Mouse (Mus musculus) granulocyte monocyte progenitor cell, adult 5-6 weeks (primary cell): ENCODE measurements around the gene Rabgap1l. TPM values are rescaled to one million over a fixed set of nuclear protein-coding genes. Genes with fewer than 3 reads are reported as not detected.

ENCODE experiments used
- ATAC-seq: replicated peaks from 2 replicates; pipeline ENCODE4 v1.8.0; 2016; ENCODE audit warnings: mild to moderate bottlenecking, moderate TSS enrichment, inconsistent platforms; ENCODE audit not compliant: poor library complexity, severe bottlenecking
- total RNA-seq, 2 experiments: library from RNA; stranded (forward) in 1 of 2; stranded (reverse) in 1 of 2; fragments of 200-712, 200-1000 nt in 1 of 2; fragments of >200 nt in 1 of 2; fragmentation: Nextera tagmentation in 1 of 2; gene quantifications; 2 replicates each; pipeline ENCODE4 v1.2.3; 2014 to 2017

The Rabgap1l gene
- total RNA-seq, 2 experiments from 2014 or later, result 99.1 to 104 TPM

DNA sequence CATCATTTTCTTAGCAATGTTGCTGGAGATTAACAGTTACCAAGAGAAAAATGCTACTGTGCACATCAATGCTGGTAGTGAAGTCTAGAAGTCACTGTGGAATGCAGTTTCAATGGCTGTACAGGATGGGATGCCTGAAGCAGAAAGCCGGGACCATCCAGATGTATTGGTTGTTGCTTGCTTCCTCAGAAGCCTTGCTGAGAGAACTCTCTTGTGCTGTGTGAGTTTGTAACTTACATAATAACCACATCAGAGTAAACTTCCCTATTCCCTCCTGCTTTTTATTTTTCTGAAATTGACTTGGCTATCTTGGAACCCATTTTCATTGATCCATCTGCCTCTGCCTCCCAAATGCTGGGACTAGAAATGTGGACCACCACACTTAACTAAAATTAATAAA lies 383.9 kb downstream of the Rabgap1l start:
- peak; percentile 63 for ATAC-seq

DNA sequence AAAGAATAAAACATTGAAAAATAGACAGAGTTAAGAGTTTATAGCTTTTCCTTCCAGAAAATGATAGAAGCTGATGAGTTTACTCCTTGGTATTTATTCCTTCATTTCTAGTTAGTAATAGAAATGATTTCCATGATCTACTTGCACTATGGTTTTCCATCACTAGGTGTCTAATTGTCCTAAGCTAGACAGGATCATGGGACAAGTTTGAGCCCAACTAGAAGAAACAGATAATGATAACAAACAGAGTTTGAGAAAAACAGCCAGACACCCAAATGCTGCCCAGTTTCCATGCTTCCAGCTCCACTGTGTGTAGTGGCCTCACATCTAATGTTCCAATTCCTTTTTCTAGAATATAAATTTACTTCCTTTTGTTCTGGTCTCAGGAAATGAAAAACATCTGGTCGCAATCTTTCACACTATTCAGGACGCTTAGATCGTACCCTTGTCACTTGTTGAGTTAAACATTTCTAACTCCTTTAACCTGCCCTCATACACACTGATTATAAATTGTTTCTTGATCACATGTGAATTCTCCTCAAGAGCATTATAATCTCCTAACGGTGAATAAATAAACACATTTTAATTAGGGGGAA lies 384.6 kb downstream of the Rabgap1l start:
- peak; percentile 56 for ATAC-seq

DNA sequence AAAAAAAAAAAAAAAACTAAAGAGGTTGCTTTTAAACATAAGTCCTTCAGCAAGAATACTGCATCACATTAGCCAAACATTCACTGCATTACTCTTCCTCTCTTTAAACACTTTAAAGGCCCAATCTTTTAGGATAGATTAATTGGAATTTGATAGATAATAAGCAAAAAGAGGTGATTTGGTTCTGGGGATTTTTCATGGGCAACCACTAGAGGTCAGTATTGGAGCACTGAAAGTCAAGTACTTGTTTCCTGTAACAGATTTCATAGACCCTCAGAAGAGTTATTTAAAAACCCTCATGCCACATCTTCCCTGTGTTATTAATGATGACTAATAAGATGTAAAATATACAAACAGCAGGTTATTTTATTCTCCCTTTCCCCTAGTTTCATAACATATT lies 393.6 kb downstream of the Rabgap1l start:
- ATAC-seq, result peak; percentile 71

DNA sequence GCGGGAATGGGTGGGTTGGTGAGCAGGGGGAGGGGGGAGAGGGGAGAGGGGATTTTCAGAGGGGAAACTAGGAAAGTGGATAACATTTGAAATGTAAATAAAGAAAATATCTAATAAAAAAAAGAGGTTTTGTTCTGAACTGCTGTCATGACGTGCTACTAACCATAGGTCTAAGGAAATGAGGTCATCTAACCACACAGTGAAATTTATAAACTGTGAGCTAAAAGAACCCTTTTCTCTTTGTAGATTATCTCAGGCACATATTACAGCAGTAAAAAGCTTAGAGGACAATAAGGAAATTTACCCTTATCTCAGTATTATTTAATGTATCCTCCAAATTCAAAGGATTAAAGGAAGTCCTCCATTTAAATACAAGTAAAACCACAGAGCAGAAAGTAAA lies 396.0 kb downstream of the Rabgap1l start:
- ATAC-seq, result no peak

DNA sequence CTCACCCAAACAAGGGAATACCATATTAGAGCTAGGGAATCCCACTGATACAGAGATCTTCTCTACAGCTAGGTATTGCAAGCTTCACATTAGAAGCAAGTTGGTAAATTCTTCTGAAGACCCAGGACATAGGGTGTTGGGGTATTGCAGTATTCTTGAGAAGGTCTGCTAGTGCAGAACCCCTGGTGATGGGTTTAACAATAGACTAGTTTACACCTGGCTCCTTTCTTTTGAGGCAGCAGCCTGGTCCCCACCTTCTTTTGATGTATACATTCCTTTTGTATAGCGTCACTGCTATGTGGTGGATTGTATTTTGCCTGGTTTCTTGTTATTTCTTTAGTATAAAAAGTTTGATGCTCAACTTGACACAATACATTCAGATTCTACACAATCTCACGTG lies 405.6 kb downstream of the Rabgap1l start:
- no peak for ATAC-seq

DNA sequence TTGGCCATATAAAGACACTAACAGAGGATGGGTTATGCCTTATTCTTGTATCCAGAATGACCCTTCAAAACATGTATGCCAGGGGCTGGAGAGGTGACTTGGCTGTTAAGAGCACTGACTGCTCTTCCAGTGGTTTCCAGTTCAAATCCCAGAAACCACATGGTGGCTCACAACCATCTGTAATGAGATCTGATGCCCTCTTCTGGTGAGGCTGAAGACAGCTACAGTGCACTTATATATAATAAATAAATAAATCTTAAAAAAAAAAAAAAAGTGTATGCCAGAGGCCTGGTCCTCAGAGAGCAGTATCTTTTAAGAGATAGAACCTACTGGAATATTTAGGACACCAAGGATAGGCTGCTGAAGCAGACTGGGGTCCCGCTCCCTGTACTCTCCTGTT lies 414.6 kb downstream of the Rabgap1l start:
- ATAC-seq, result no peak

DNA sequence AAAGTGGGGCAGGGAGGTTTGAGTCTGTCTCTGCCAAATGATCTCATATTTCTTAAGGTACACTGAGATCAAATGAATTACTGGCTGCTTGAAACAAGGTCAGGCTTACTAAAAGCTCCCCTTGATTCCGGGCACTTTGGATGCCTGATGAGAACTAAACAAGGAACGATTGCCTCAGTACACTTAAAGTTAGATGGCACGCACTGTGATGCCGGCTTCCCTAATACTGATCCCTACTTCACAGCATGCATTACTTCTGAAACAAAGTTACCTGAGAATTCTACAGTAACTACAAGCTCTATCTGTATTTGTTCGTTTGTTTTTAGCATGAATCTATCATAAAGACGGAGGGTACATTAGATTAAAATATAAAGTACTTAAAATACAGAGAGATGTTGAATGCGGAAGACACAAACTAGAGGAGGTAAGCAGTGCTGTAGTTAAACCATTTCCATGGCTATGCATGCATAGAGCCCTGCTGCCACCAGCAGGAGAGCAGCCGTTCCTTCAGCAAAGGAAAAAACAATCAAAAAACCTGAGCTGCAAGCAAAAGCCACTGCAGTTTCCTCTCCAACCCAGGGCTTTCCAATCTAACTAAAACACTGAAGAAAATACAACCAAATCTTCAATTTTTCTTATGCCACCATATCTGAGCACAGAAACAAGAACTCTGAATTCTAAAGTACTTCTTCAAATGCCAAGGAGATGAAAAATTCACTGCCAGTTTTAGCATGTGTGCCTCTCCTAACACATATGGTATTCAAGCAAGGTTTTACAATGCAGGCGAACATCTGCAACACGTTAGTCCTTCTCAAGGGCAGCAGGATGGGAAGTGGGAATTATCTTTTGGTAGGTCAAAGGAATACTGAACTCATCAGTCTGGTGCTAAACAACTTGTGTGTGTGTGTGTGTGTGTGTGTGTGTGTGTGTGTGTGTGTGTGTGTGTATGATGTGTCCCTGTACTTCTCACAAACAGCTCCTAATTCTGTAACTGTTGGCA lies 415.4 kb downstream of the Rabgap1l start:
- ATAC-seq, result peak; percentile 82

DNA sequence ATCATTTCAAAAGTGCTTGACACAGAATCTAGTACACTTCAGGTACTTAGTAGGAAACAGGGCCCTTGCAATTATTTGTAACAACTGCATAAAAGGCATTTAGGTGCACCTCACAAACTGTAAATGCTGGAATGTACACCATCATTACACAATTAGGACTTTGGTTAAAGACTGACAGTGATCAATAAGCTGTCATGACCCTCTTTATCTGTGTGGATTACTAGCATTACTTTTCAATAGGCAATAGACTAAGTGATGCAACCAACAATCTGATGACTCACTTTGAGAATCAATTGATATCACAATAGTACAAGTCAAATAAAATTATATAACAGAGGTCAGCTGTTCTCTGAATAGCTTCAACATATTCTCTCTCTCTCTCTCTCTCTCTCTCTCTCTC lies 418.5 kb downstream of the Rabgap1l start:
- ATAC-seq, result no peak

DNA sequence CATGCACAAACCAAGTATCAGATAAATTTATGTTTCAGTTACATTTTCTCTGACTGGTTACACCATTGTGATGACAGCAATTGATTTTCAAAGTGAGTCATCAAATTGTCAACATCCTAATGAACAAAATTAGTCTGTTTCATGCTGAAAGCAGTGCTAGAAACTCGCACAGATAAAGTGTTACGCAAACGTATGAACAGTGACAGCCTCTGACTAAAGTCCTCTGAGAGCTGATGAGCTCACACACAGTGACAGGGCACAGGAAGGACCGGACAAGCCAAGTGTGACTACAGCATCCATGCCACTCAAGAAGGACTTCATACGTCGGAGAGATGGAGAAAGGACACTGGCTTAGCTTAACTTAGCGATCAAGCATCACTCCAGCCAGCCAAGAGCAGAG lies 419.7 kb downstream of the Rabgap1l start:
- ATAC-seq, result peak; percentile 60

DNA sequence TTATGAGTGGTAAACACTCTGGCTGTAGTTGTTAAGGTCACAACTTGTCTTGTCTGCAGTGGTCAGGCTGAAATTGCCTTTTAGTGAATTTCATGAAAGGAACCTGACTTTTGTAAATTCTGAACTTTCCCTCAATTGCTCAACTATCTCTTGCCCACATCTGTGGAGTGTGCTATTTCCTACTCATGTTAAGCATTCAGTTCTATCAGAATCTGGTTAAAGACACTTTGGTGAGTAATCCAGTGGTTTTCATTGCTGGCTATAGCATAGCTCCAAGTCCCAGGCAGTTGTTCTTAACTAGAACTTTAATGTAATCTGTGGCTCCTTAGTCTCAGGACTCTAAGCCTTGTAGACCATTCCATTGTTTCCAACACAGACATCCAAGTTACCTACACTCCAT lies 421.3 kb downstream of the Rabgap1l start:
- peak; percentile 35; the same call in 1 of the 2 replicates for ATAC-seq

DNA sequence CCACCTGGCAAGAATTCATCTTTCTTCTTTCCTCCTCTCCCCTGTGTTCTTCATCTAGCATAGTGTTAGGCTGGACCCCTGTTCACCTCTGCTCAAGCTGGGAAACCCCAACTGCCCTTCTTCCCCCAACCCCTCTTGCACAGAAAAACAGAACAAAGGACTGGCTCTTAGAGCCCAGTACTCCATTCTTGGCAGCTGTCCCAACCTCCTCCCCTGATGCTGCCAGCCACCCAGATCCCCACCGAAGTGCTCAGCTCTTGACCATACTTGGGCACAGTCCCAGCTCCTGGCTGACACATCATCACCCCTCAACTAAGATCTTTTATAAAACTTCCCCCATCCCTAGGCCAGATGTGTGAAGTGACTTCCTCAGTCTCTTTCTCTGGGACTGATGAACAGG lies 422.5 kb downstream of the Rabgap1l start:
- peak; percentile 72 for ATAC-seq

DNA sequence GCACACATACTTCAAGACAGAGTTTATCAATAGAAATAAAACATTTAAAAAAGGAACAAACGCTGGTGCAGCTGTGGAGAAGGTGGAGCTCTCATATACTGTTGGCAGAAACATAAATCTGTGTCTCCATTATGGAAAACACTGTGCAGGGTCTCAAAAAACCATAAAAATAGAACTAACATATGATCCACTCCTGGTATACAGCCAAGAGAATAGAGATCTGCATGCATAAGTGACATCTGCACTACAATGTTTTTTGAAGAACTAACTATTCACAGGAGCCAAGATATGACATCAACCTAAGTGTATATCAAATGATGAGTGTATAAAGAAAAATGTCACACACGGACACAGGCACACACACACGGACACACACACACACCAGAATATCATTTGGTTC lies 426.4 kb downstream of the Rabgap1l start:
- no peak for ATAC-seq

DNA sequence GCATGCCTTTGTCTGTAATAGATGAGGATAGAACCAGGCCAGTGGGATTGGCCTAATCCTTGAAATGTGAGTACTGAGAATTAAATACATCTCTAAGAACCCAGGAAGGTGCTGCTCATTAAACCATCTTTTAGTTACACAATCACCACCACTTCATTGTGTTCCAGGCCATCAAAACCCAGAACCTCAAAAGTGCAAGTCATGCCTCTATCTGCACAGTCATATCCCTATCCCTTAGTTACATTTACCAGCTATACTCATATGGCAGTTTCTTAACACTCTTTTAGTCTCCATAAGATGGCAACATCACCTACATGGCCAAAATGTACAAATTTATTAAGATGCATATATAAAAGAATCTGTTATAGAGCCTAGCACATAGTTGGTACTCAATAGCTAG lies 435.7 kb downstream of the Rabgap1l start:
- peak; percentile 49 for ATAC-seq

DNA sequence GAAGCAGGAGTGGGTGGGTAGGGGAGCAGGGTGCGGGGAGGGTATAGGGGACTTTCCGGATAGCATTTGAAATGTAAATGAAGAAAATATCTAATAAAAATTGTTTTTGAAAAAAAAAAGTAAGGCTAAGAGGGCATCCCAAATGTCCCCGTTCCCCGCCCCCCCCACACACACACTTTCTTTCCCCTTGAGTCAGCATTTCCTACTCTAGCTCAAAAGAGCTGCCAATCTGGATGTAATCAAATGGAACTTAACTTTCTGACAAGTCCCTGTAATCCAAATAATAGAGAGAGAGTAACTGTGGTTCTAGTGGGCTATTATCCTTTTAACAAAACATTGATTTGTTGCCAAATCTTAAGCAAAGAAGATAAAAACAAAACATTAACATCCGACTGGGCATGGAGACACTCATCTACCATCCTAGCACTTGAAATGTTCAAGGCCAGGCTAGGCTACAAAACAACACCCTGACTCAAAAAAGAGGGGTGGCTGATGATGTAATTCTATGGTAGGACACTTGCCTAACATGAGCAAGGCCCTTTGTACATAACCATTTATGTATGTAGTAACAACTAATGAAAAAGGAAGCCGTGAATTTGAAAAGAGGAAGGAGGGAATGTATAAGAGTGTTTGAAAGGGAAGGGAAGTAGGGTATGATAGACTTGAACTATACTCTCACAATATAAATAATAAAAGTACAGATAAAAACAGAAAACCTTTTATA lies 439.1 kb downstream of the Rabgap1l start:
- ATAC-seq, result peak; percentile 95

DNA sequence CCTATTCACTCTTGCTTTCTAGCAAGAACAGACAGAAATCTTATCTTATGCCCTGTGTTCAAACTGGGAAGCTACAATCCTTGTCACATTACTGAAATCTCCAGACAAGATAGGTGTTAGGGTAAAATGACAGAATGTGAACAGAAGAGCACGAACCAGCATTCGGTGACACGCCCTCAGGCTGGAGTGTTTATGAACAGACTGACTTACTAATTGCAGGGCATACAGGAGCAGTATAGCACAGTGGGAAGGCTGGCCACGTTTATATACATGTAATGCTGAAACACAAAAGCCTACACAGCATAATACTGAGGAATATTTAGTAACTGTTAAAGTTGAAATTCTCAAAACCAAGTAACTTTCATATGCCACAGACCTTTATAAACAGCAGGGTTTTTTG lies 440.7 kb downstream of the Rabgap1l start:
- no peak for ATAC-seq

DNA sequence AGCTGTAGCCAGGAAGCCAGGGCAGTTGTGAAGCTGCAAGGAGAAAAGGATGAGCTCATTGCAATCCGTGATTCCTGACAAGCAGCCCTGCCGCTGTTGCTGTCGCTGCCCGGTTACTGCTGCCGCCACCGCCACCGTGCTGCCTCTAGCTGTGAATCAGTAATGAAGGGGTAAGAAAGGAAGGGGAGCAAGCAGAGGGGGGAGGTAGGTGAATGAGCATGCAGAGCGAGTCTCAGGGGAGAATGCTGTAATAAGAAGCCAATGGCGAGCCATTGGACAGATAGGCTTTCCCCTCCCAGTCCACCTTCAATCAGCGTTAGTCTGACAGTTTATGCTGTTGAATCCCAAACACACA lies 441.2 kb downstream of the Rabgap1l start:
- ATAC-seq, result peak; percentile 37

DNA sequence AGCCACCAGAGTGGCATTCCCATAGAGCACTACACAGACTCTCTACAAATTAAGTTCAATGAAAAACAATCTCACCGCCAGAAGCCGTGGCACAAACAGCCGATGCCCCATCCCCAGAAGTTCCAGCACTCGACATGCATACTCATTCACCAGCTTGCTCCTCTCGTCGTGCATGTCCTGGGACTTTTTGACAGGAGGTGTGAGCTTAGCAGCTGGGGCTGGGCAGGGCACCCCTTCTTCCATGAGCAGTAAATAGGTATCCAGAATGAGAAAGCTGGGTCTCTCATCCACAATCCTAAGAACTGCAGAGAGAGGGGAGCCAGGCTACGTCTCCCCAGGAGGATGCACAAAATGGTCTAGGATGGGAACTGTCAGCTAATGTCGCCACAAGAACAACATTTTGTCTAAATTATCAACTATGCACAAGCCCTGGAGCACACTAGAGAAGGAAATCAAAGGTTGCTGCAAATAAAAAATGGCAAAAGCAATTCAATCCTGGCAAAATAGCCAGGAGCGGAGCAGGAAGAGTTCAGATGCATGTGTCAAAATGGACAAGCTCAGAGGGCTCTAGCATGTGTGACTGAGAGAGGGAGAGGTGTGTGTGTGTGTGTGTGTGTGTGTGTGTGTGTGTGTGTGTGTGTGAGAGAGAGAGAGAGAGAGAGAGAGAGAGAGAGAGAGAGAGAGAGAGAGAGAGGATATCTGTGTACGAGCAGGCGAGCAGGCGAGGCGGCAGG lies 441.7 kb downstream of the Rabgap1l start:
- no peak for ATAC-seq

DNA sequence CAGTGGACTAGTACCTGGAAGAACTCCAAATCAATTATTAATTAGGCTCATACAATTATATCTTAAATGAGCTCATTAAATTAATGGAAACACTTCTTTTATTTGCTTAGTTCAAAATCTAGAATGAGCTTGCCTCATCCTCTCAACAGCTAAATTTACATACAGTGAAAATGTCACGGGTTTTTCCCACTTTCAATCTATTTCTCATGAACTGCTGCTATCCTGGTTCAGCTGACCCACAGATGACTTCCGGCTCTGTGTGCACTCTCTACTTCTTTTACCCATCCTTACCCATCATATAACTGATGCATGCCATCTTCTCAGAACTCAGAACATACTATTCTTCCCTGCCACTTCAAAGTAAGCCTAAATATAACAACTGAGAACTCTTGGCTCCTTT lies 452.4 kb downstream of the Rabgap1l start:
- no peak for ATAC-seq

DNA sequence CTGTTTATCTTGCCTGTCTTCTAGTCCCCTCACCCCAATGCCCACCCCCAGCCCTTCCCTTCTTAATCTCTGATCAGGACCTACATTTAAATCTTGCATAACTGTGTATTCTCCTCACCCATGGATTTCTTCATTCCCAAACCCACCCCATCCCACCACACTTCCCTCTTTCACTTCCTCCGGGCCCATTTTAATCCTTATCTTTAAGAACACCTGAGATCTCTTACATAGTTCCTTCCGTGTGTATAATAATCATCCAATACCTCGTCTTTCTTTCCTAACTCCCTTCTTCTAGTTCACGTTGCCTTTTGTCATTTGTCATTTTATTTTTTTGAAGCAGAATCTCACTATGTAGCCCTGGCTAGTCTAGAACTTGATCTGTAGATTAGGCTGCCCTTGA lies 453.6 kb downstream of the Rabgap1l start:
- peak; percentile 97 for ATAC-seq

DNA sequence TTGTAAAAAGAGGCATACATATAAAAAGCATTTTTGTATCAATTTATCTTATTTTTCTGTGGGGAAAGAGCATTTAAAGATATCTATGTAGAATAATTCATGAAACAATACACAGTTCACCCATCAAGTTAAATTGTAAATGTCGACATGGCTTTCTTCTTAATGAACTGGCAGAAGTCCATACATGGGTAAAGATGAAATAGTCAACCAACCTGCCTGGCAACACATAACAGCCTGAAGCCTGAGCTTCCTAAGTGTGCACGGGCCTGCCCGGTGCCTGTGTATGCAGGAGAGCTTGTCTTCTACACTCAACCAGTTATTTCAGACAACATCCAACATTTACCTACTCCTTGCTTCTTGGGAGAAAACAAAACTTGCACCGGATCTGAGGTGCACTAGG lies 458.2 kb downstream of the Rabgap1l start:
- no peak for ATAC-seq
